Mouse (Mus musculus): ENCODE data around the gene Zfp276. TPM values are rescaled to one million over a fixed set of nuclear protein-coding genes. Genes with fewer than 3 reads are reported as not detected.
"Not testable (repeated sequence)": the region's sequence is repeated elsewhere in the genome, so short reads cannot be mapped to it uniquely, and the experiment has no call there.

Zfp276 gene
- total and polyA plus RNA-seq, 2 experiments from 2014 or later: 9.7 to 24.0 TPM

DNA sequence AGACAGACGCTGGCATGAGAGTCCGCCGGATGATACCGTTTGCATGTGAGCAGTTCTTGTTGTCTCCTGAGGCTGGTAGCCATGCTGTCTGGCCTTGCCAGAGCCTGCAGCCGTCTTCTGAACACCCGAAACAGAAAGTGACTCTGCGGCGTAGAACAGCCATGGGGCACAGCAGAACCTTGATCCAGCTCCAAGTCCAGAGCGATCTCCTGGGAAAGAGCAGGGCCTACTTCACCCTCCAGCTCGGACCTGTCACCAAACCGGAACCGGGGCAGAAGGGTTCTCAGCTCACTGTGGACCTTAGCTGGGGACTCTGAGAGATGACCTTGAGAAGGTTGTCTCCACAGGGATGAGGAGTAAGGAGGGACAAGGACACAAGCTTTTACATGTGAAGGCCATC lies 21.1 kb downstream of the Zfp276 start:
- H3K9ac ChIP-seq (replicated peaks; ENCODE audit: low read depth, low read length): no peak overlapping the region
- no peak overlapping the region for H3K27ac ChIP-seq (ENCODE audit: low read depth)
- WGBS: 90% methylated on average over 12 of the region's 12 CpGs
- 0 out of 2 replicates have a peak, but pooled peaks cover 13% of the 10 kb centered on the region for H3K36me3 ChIP-seq (replicated peaks; ENCODE audit: control insufficient read depth, insufficient read depth, low read length)
- H3K4me2 ChIP-seq (ENCODE audit: low read depth, low read length): no peak overlapping the region
- H3K4me3 ChIP-seq (ENCODE audit: low read depth, low read length): no peak overlapping the region
- H3K4me1 ChIP-seq (ENCODE audit: control insufficient read depth, insufficient read depth): no peaks in the 10 kb centered on the region
- ATAC-seq (ENCODE audit: insufficient read depth, low read depth) (no peak), DNase-seq (ENCODE audit: low spot score) (no peak)
- no peak for TF ChIP-seq CTCF (IDR thresholded peaks at IDR 0.05; ENCODE audit: low read depth)
- TF ChIP-seq EP300 (IDR thresholded peaks at IDR 0.05; ENCODE audit: low read depth): no peak
- no peaks in the 10 kb centered on the region for H3K9me3 ChIP-seq (replicated peaks; ENCODE audit: control insufficient read depth, low read length)
- no peaks in the 10 kb centered on the region for H3K27me3 ChIP-seq (ENCODE audit: control insufficient read depth, insufficient read depth, low read length)

DNA sequence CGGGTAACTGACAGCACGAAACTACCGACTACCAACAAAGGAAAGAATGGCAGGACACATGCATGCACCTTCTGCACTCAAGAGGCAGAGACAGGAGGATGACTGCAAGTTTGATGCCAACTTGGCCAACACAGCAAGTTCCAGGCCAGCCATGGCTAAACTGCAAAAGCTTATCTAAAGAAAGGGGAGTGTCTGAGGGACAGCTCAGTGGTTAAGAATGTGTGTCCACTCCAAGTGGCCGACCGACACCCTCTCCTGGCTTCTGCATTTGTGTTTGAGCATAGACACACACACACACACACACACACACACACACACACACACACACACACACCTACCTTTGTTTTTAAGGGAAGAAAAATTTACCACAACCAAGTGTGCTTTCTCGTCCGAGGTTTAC lies 24.4 kb downstream of the Zfp276 start:
- Histone ChIP-seq H3K27me3 (ENCODE audit: control insufficient read depth, insufficient read depth, low read length) (no peaks in the 10 kb centered on the region), H3K27ac (ENCODE audit: low read depth) (no peak overlapping the region), H3K4me1 (ENCODE audit: control insufficient read depth, insufficient read depth) (no peaks in the 10 kb centered on the region), H3K4me3 (ENCODE audit: low read depth, low read length) (no peak overlapping the region), H3K9ac (replicated peaks; ENCODE audit: low read depth, low read length) (no peak overlapping the region), H3K9me3 (replicated peaks; ENCODE audit: control insufficient read depth, low read length) (no peaks in the 10 kb centered on the region), H3K36me3 (replicated peaks; ENCODE audit: control insufficient read depth, insufficient read depth, low read length) (0 out of 2 replicates have a peak, but pooled peaks cover 12% of the 10 kb centered on the region), H3K4me2 (ENCODE audit: low read depth, low read length) (no peak overlapping the region)
- DNase-seq (ENCODE audit: low spot score) (no peak), ATAC-seq (ENCODE audit: insufficient read depth, low read depth) (no peak)
- TF ChIP-seq EP300 (IDR thresholded peaks at IDR 0.05; ENCODE audit: low read depth) (no peak), CTCF (IDR thresholded peaks at IDR 0.05; ENCODE audit: low read depth) (no peak)
- WGBS: 43% methylated on average over 7 of the region's 7 CpGs

DNA sequence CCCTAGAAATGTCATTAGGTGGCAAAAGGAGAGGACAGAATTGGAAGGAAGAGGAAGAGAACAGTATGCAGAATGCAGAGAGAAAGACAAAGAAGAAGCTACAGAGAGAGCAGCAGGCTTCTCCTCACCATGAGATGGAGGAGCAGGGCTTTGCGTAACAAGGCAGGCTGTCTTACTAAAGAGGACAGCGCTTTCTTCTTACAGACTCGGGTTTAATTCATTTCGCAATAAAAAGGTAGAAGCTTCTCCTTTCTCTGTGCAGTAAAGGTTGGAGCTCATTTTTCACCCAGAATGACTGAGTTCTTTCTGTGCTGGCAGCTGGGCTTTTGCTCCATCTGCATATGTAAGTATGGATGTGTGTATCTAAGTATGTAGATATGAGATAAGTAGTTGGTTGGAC lies 25.8 kb downstream of the Zfp276 start:
- H3K4me2 ChIP-seq (ENCODE audit: low read depth, low read length): no peak overlapping the region
- H3K9me3 ChIP-seq (replicated peaks; ENCODE audit: control insufficient read depth, low read length): no peaks in the 10 kb centered on the region
- H3K4me1 ChIP-seq (ENCODE audit: control insufficient read depth, insufficient read depth): no peaks in the 10 kb centered on the region
- 94% methylated on average over 4 of the region's 4 CpGs for WGBS
- H3K27me3 ChIP-seq (ENCODE audit: control insufficient read depth, insufficient read depth, low read length): no peaks in the 10 kb centered on the region
- no peak overlapping the region for H3K27ac ChIP-seq (ENCODE audit: low read depth)
- no peak overlapping the region for H3K9ac ChIP-seq (replicated peaks; ENCODE audit: low read depth, low read length)
- H3K36me3 ChIP-seq (replicated peaks; ENCODE audit: control insufficient read depth, insufficient read depth, low read length): 0 out of 2 replicates have a peak, but pooled peaks cover 3% of the 10 kb centered on the region
- DNase-seq (ENCODE audit: low spot score): no peak
- H3K4me3 ChIP-seq (ENCODE audit: low read depth, low read length): no peak overlapping the region
- ATAC-seq (ENCODE audit: insufficient read depth, low read depth): no peak
- TF ChIP-seq EP300 (IDR thresholded peaks at IDR 0.05; ENCODE audit: low read depth) (no peak), CTCF (IDR thresholded peaks at IDR 0.05; ENCODE audit: low read depth) (no peak)

DNA sequence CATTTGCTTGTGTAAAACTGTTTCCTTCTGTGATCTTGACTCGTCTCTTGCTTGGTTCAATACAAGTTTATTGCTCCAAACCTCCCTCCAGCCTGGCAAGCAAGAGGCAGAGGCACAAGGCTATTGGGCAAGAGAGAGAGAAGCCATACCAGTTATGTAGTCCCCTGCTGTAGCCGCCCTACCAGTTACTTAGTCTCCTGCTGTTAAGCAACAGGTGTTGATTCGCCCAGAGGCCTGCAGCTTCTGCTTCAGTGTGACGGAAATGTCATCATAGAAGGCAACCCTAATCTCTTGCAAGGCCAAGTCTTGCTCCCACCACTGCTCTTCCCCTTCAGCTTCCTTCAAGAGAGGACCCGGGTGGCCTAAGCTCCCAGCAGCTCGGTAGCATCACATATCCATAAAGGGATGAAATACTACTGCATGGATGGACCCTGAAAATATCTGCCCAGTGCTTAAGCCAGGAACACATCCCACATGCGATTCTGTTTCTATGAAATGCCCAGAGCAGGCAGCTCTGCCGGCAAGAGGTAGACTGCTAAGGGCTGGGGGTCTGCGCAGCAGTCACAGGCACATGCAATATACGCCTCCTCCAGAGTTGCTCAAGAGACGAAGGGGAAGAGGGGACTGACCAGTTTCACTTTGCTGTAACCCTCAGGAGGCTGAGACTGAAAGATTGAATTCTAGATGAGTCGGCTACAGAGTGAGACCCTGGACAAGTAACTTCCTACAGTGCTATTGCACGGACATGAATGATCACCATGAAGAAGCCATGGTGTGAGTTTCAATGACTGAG lies 26.5 kb downstream of the Zfp276 start:
- H3K27me3 ChIP-seq (ENCODE audit: control insufficient read depth, insufficient read depth, low read length): no peaks in the 10 kb centered on the region
- H3K4me1 ChIP-seq (ENCODE audit: control insufficient read depth, insufficient read depth): no peaks in the 10 kb centered on the region
- WGBS: 82% methylated on average over 13 of the region's 13 CpGs
- no peak overlapping the region for H3K27ac ChIP-seq (ENCODE audit: low read depth)
- DNase-seq (ENCODE audit: low spot score) (no peak), ATAC-seq (ENCODE audit: insufficient read depth, low read depth) (no peak)
- H3K4me3 ChIP-seq (ENCODE audit: low read depth, low read length): no peak overlapping the region
- H3K9me3 ChIP-seq (replicated peaks; ENCODE audit: control insufficient read depth, low read length): no peaks in the 10 kb centered on the region
- H3K36me3 ChIP-seq (replicated peaks; ENCODE audit: control insufficient read depth, insufficient read depth, low read length): 0 out of 2 replicates have a peak, but pooled peaks cover 3% of the 10 kb centered on the region
- no peak overlapping the region for H3K9ac ChIP-seq (replicated peaks; ENCODE audit: low read depth, low read length)
- TF ChIP-seq EP300 (IDR thresholded peaks at IDR 0.05; ENCODE audit: low read depth) (no peak), CTCF (IDR thresholded peaks at IDR 0.05; ENCODE audit: low read depth) (no peak)
- no peak overlapping the region for H3K4me2 ChIP-seq (ENCODE audit: low read depth, low read length)

DNA sequence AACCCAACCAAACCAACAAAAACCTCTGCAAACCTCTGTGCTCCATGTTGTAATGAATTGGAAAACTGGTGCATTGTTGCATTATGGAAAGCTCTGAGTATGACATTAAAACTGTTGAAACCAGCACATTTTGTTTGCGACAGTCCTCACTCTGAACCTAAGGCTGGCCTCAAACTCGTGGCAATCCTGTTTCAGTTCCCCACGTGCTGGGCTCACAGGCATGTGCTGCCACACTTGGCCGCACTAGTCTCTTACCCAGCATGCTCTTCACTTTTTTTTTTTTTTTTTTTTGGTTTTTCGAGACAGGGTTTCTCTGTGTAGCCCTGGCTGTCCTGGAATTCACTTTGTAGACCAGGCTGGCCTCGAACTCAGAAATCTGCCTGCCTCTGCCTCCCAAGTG lies 29.0 kb downstream of the Zfp276 start:
- not testable (repeated sequence) for H3K4me1 ChIP-seq (ENCODE audit: control insufficient read depth, insufficient read depth); H3K9me3 ChIP-seq (replicated peaks; ENCODE audit: control insufficient read depth, low read length); H3K4me2 ChIP-seq (ENCODE audit: low read depth, low read length); H3K27me3 ChIP-seq (ENCODE audit: control insufficient read depth, insufficient read depth, low read length); H3K27ac ChIP-seq (ENCODE audit: low read depth); ATAC-seq (ENCODE audit: insufficient read depth, low read depth); DNase-seq (ENCODE audit: low spot score); H3K9ac ChIP-seq (replicated peaks; ENCODE audit: low read depth, low read length); H3K36me3 ChIP-seq (replicated peaks; ENCODE audit: control insufficient read depth, insufficient read depth, low read length); H3K4me3 ChIP-seq (ENCODE audit: low read depth, low read length)
- 87% methylated on average over 4 of the region's 6 CpGs for WGBS

DNA sequence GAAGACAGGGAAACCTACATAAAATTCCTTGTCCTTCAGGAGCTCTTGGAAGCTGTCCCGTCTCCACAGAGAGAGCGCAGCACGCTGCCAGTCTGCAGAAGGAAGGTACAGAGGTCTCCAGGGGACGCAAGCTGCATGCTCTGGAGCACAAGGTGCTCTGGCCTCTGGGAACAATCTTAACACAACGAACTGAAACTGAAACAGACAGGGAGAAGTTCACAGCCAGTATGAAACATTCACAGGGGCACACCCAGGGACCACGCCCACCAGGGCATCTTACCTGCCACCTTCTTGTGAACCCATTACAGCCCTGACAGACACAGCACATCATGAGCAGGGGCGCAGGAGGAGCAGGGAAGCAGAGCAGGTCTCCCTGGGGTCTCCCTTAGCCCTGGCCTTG lies 30.0 kb downstream of the Zfp276 start:
- WGBS: 76% methylated on average over 7 of the region's 7 CpGs

More for the DNA sequence above, 30.0 kb downstream of the Zfp276 start:
- Histone ChIP-seq H3K9me3 (replicated peaks; ENCODE audit: control insufficient read depth, low read length) (no peaks in the 10 kb centered on the region), H3K4me1 (ENCODE audit: control insufficient read depth, insufficient read depth) (no peaks in the 10 kb centered on the region), H3K27me3 (ENCODE audit: control insufficient read depth, insufficient read depth, low read length) (no peaks in the 10 kb centered on the region), H3K27ac (ENCODE audit: low read depth) (no peak overlapping the region), H3K36me3 (replicated peaks; ENCODE audit: control insufficient read depth, insufficient read depth, low read length) (0 out of 2 replicates have a peak, but pooled peaks cover 3% of the 10 kb centered on the region), H3K9ac (replicated peaks; ENCODE audit: low read depth, low read length) (no peak overlapping the region), H3K4me3 (ENCODE audit: low read depth, low read length) (no peak overlapping the region), H3K4me2 (ENCODE audit: low read depth, low read length) (no peak overlapping the region)
- no peak for ATAC-seq (ENCODE audit: insufficient read depth, low read depth)
- DNase-seq (ENCODE audit: low spot score): no peak
- TF ChIP-seq CTCF (IDR thresholded peaks at IDR 0.05; ENCODE audit: low read depth) (no peak), EP300 (IDR thresholded peaks at IDR 0.05; ENCODE audit: low read depth) (no peak)

Measured in heart, postnatal 0 days (tissue).